Mouse (Mus musculus): Measurements from ENCODE around the gene Mmp17. TPM values are rescaled to one million over a fixed set of nuclear protein-coding genes. Genes with fewer than 3 reads are reported as not detected.
"Not testable (repeated sequence)": the region's sequence is repeated elsewhere in the genome, so short reads cannot be mapped to it uniquely, and the experiment has no call there.

Mmp17 gene
- polyA plus RNA-seq, 1 experiment from 2014 or later = 9.6 TPM

DNA sequence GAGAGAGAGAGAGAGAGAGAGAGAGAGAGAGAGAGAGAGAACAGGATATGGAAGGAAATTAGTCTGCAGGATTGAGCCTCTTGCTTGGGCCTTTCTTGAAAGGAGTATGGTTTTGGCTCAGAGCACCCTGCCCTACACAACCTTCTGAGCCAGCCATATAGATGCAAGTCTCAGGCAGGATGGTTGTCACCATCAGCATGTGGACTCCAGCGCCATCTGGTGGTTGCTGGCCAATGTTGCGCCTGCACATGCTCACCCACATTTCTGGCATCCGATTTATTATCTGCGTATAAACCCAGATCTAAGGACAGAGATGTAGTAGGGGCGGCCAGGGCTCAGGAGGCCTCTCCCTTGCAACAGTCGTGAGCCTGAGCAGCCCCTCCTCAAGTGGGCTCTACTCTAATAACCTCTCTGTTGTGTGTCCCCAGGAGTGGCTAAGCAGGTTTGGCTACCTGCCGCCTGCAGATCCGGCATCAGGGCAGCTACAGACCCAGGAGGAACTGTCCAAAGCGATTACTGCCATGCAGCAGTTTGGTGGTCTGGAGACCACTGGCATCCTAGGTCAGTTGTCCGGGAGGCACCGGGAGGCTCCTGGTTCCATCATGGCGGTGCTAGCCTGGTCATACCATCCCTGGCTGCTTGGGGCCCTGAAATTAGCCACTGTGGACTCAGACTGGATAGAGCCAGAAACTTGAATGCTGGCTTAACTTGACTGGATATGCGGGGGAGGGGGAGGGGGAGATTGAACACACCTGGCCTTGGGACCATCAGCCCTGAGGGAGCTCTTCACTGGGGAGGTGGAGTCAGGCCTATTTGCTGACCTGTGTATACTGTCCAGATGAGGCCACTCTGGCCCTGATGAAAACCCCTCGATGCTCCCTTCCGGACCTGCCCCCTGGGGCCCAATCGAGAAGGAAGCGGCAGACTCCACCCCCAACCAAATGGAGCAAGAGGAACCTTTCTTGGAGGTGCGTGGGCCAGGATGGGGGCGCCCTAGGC, 10.4 kb downstream of the Mmp17 start:
- H3K9ac ChIP-seq (replicated peaks) = no peak overlapping the region
- no peaks in the 10 kb centered on the region for H3K27me3 ChIP-seq
- H3K4me3 ChIP-seq (replicated peaks) = no peak overlapping the region
- peaks cover 20% of the 10 kb centered on the region for H3K4me1 ChIP-seq (replicated peaks)
- WGBS = 46% methylated on average over 19 of the region's 19 CpGs
- peaks cover 34% of the 10 kb centered on the region for H3K36me3 ChIP-seq
- H3K4me2 ChIP-seq (replicated peaks) = no peak overlapping the region
- H3K9me3 ChIP-seq = no peaks in the 10 kb centered on the region
- ATAC-seq = peak; percentile 63
- no peak overlapping the region for H3K27ac ChIP-seq

DNA sequence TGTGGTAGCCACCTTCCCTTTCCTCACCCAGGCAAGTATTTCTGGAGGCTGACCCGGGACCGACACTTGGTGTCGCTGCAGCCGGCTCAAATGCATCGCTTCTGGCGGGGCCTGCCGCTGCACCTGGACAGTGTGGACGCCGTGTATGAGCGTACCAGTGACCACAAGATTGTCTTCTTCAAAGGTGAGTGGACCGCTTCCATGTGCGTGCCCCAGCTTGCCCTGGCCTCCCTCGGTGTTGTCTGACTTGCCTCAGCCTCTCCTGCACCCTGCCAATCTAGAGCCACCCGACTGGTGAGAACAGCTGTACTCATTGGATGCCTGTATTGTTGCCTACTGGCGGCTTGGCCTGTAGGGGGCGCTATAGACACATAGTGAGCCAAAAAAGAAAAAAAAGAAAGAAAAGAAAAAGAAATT, 18.1 kb downstream of the Mmp17 start:
- H3K9me3 ChIP-seq = no peaks in the 10 kb centered on the region
- no peak overlapping the region for H3K4me3 ChIP-seq (replicated peaks)
- H3K4me2 ChIP-seq (replicated peaks) = no peak overlapping the region
- no peak overlapping the region for H3K27ac ChIP-seq
- no peaks in the 10 kb centered on the region for H3K4me1 ChIP-seq (replicated peaks)
- no peak overlapping the region for H3K9ac ChIP-seq (replicated peaks)
- ATAC-seq = no peak
- 35% methylated on average over 16 of the region's 16 CpGs for WGBS
- H3K36me3 ChIP-seq = peaks cover 78% of the 10 kb centered on the region
- H3K27me3 ChIP-seq = no peaks in the 10 kb centered on the region

DNA sequence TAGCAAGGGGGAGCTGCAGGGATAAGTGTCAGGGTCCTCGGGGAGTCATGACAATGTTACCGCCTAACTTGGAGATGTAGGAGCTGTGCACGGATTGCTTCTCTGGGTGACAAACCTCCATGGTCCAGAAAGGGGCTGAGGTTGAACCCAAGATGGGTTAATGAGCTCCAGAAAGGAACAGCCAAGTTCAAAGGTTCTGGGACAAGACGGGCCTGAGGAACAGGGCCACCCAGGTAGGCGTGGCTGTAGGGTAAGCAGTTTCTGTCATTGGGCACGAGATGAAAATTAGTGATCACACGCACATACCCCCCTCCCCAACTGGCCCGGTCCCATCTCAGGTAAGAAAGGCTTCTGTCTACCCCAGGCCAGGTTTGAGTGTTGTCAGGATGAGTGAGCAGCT, 23.5 kb downstream of the Mmp17 start:
- peaks cover 46% of the 10 kb centered on the region for H3K36me3 ChIP-seq
- no peak overlapping the region for H3K9ac ChIP-seq (replicated peaks)
- H3K9me3 ChIP-seq = no peaks in the 10 kb centered on the region
- H3K27me3 ChIP-seq = no peaks in the 10 kb centered on the region
- H3K4me2 ChIP-seq (replicated peaks) = no peak overlapping the region
- H3K4me1 ChIP-seq (replicated peaks) = no peaks in the 10 kb centered on the region
- H3K4me3 ChIP-seq (replicated peaks) = no peak overlapping the region
- 86% methylated on average over 8 of the region's 8 CpGs for WGBS
- ATAC-seq = no peak
- H3K27ac ChIP-seq = no peak overlapping the region

DNA sequence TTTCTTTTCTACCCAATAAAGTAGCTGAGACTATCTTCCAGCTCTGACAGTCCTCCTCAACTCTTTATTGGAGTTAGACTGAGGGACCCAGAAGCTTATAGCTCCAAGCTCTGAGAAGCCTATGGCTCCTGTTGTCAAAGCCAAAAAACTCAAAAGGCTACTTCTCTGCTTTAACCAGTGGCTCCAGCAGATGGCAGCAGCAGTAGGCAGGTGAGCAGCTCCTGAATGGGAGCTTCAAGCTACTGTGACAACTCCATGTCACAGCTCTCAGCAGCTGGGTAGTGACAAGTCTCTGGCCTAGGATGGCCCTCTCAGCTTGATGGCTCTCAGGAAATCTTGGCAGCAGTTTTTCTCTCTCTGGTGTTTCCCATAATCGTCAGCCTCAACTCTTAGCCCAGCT, 27.1 kb downstream of the Mmp17 start:
- no peaks in the 10 kb centered on the region for H3K4me1 ChIP-seq (replicated peaks)
- no peaks in the 10 kb centered on the region for H3K9me3 ChIP-seq
- no peaks in the 10 kb centered on the region for H3K27me3 ChIP-seq
- ATAC-seq = no peak; the same call in 1 of the 2 replicates
- no peak overlapping the region for H3K4me3 ChIP-seq (replicated peaks)
- no peak overlapping the region for H3K9ac ChIP-seq (replicated peaks)
- H3K36me3 ChIP-seq = peaks cover 17% of the 10 kb centered on the region
- 11% methylated on average over 1 of the region's 1 CpGs for whole genome bisulfite sequencing
- no peak overlapping the region for H3K4me2 ChIP-seq (replicated peaks)
- no peak overlapping the region for H3K27ac ChIP-seq

DNA sequence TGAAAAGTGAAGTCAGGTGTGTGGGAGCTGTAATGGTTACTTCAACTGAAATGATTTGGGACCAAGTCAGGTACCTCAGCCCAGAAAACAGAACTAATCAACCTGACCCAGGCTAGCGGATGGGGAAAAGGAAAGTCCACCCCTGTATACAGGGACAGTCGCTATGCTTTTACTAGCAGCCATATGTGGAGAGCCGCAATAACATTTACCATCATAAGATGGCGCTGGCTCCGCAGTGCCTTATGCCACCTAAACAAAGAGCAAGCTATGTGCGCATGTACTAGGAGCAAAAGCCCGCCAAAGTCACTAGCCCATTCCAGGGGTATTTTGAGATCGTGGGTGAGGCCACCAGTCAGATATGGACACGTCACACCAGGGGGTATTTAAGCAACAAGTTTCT, 36.6 kb downstream of the Mmp17 start:
- H3K4me1 ChIP-seq (replicated peaks); H3K36me3 ChIP-seq; H3K4me2 ChIP-seq (replicated peaks); H3K9ac ChIP-seq (replicated peaks); H3K27me3 ChIP-seq; ATAC-seq; H3K27ac ChIP-seq; H3K9me3 ChIP-seq; H3K4me3 ChIP-seq (replicated peaks): not testable (repeated sequence)
- 62% methylated on average over 9 of the region's 9 CpGs for WGBS

DNA sequence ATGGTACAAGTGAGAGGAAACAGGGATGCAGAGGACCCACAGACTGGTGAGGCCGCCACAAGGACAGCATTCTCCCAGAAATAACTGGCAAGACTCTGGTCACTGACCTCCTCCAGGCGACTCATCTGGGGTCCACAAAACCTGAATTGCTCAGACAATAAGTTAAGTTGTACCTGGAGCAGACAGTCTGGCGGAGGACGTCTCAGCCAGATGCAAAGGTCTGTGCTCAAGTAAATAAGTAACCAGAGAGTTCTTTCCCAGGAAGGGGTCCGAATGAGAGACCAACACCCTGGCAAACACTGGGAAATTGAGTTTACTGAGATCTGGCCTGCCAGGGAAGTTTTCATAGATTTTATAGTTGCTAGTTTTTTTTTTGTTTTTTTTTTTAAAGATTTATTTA, 37.4 kb downstream of the Mmp17 start:
- no peaks in the 10 kb centered on the region for H3K9me3 ChIP-seq
- H3K9ac ChIP-seq (replicated peaks) = no peak overlapping the region
- H3K4me1 ChIP-seq (replicated peaks) = no peaks in the 10 kb centered on the region
- no peak overlapping the region for H3K4me3 ChIP-seq (replicated peaks)
- ATAC-seq = no peak
- no peaks in the 10 kb centered on the region for H3K36me3 ChIP-seq
- H3K4me2 ChIP-seq (replicated peaks) = no peak overlapping the region
- H3K27ac ChIP-seq = no peak overlapping the region
- no peaks in the 10 kb centered on the region for H3K27me3 ChIP-seq
- WGBS = 88% methylated on average over 5 of the region's 5 CpGs

DNA sequence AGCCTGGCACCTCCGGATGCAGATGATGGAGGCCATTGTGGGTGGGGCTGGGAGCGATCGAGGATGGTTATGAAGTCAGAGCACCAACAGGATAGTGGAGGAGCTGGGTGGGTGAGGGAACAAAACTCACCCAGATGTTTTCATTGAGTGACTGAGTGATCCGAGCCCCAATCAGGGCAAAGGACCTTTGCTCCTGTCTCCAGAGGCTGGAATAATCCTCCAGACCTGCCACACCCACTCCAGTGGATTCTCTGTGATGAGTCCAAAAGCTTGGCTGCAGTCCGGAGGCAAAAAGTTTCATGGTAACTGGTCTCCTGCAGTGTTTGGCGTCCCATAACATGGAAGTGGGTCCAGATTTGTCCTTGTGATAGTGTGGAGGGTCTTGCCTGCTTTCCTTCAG, 42.1 kb downstream of the Mmp17 start:
- no peak overlapping the region for H3K9ac ChIP-seq (replicated peaks)
- no peak for ATAC-seq
- no peak overlapping the region for H3K27ac ChIP-seq
- no peaks in the 10 kb centered on the region for H3K27me3 ChIP-seq
- H3K4me1 ChIP-seq (replicated peaks) = no peaks in the 10 kb centered on the region
- no peak overlapping the region for H3K4me2 ChIP-seq (replicated peaks)
- no peaks in the 10 kb centered on the region for H3K9me3 ChIP-seq
- no peaks in the 10 kb centered on the region for H3K36me3 ChIP-seq
- 89% methylated on average over 6 of the region's 6 CpGs for WGBS
- no peak overlapping the region for H3K4me3 ChIP-seq (replicated peaks)

DNA sequence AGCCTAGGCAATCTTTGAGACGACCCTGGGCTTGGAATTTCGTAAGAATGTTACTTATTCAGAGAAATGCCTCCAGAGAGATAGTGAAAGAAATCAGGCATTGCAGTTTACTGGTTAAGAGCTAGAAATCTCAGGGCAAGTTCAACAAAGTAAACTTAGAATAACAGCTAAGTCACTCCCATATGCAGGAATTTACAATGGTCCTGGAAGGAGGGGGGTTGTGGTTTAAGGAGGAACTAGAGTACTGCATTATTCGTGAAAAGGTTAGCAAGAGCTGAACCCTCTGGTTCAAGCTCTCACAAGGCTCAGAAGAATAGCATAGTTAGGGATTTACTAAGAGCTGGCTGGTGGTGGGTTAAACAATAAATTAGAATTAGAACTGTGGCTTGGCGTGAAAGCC, 42.6 kb downstream of the Mmp17 start:
- not testable (repeated sequence) for H3K9ac ChIP-seq (replicated peaks); H3K4me3 ChIP-seq (replicated peaks); H3K27ac ChIP-seq; H3K9me3 ChIP-seq; H3K4me2 ChIP-seq (replicated peaks); H3K36me3 ChIP-seq; H3K27me3 ChIP-seq; H3K4me1 ChIP-seq (replicated peaks); ATAC-seq
- 84% methylated on average over 4 of the region's 4 CpGs for WGBS

DNA sequence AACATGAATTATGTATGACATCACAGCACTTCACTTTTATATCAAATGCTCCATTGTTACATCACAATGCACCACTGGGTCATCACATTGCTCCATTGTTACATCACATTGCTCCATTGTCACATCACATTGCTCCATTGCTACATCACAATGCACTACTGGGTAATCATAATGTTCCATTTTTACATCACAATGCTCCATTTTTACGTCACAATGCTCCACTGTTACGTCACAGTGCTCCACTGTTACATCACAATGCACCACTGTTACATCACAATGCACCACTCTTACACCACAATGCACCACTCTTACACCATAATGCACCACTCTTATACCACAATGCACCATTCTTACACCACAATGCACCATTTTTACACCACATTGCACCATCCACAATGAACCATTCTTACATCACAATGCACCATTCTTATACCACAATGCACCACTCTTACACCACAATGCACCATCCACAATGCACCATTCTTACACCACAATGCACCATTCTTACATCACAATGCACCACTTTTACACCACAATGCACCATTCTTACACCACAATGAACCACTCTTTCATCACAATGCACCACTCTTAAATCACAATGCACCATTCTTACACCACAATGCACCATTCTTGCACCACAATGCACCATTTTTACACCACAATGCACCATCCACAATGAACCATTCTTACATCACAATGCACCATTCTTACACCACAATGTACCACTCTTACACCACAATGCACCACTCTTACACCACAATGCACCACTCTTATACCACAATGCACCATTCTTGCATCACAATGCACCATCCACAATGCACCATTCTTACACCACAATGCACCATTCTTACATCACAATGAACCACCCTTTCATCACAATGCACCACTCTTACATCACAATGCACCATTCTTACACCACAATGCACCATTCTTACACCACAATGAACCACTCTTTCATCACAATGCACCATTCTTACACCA, 48.6 kb downstream of the Mmp17 start:
- not testable (repeated sequence) for H3K27me3 ChIP-seq; ATAC-seq; H3K9ac ChIP-seq (replicated peaks); H3K36me3 ChIP-seq; H3K4me3 ChIP-seq (replicated peaks); H3K4me1 ChIP-seq (replicated peaks); H3K27ac ChIP-seq; H3K9me3 ChIP-seq; H3K4me2 ChIP-seq (replicated peaks)
- WGBS = 86% methylated on average over 2 of the region's 2 CpGs

DNA sequence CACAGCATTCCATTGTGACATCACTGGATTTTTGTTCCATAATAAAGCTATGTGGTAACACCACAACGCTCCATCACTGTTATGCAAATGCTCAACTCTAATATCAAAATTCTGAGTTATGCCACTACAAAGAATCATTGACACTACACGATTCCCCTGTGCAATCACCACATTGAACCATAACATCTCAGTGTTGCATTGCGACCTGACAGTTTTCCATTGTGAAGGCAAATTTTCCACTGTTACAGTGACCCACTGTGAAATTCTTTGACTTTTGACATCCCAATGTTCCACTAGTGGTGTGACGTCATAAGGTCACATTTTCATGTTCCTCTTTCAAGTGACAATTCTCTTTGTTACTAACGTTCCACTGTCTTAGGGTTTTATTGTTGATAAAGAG, 66.9 kb downstream of the Mmp17 start:
- no peaks in the 10 kb centered on the region for H3K4me1 ChIP-seq (replicated peaks)
- no peak for ATAC-seq
- H3K9ac ChIP-seq (replicated peaks) = no peak overlapping the region
- 89% methylated on average over 5 of the region's 5 CpGs for WGBS
- H3K9me3 ChIP-seq = no peaks in the 10 kb centered on the region
- H3K27me3 ChIP-seq = no peaks in the 10 kb centered on the region
- peaks cover 28% of the 10 kb centered on the region for H3K36me3 ChIP-seq
- no peak overlapping the region for H3K4me2 ChIP-seq (replicated peaks)
- no peak overlapping the region for H3K4me3 ChIP-seq (replicated peaks)
- no peak overlapping the region for H3K27ac ChIP-seq

DNA sequence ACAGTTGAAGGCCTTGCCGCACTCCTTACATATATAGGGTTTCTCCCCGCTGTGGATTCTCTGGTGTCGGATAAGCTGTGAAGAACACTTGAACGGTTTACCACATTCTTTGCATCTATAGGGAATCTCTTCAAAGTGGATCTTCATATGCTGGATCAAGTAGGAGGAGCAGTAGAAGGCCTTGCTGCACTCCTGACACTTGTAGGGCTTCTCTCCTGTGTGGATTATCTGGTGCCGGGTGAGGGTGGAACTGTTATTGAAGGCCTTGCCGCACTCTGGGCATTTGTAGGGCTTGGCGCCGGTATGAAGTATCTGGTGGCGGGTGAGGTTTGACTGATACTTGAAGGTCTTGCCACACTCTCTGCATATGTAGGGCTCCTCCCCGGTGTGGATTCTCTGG, 73.0 kb downstream of the Mmp17 start:
- no peaks in the 10 kb centered on the region for H3K9me3 ChIP-seq
- WGBS = 96% methylated on average over 10 of the region's 10 CpGs

DNA sequence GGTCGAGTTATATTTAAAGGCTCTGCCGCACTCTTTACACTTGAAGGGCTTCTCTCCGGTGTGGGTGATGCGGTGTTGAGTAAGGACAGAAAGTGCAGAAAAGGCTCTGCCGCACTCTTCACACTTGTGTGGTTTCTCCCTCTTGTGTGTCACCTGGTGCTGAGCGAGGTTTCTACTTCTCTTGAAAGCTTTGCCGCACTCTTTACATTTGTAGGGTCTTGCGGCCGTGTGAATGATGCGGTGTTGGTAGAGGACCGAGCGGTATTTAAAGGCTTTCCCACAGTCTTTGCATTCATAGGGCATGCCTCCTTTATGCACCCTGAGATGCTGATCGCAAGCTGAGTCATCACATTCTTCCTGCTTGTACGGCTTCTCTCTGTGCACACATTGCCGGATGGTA, 74.0 kb downstream of the Mmp17 start:
- H3K36me3 ChIP-seq = peaks cover 62% of the 10 kb centered on the region
- no peaks in the 10 kb centered on the region for H3K4me1 ChIP-seq (replicated peaks)
- 95% methylated on average over 15 of the region's 15 CpGs for WGBS
- no peak overlapping the region for H3K27ac ChIP-seq
- H3K4me2 ChIP-seq (replicated peaks) = no peak overlapping the region
- no peaks in the 10 kb centered on the region for H3K27me3 ChIP-seq
- no peak overlapping the region for H3K4me3 ChIP-seq (replicated peaks)
- H3K9me3 ChIP-seq = no peaks in the 10 kb centered on the region
- H3K9ac ChIP-seq (replicated peaks) = no peak overlapping the region
- no peak for ATAC-seq

More for the DNA sequence above, 73.0 kb downstream of the Mmp17 start:
- H3K27me3 ChIP-seq = no peaks in the 10 kb centered on the region
- H3K27ac ChIP-seq = no peak overlapping the region
- peaks cover 71% of the 10 kb centered on the region for H3K36me3 ChIP-seq
- no peak for ATAC-seq
- H3K9ac ChIP-seq (replicated peaks) = no peak overlapping the region
- H3K4me1 ChIP-seq (replicated peaks) = no peaks in the 10 kb centered on the region
- no peak overlapping the region for H3K4me2 ChIP-seq (replicated peaks)
- H3K4me3 ChIP-seq (replicated peaks) = no peak overlapping the region

All from midbrain, embryonic 13.5 days (tissue).